Mouse (Mus musculus): ENCODE data around the gene Foxl1. TPM values are rescaled to one million over a fixed set of nuclear protein-coding genes. Genes with fewer than 3 reads are reported as not detected.
A peak's percentile ranks its signal among the peaks of the same experiment; 100 is the strongest.
"Not testable (repeated sequence)": the region's sequence is repeated elsewhere in the genome, so short reads cannot be mapped to it uniquely, and the experiment has no call there.

Gene Foxl1
- polyA plus RNA-seq, 1 experiment from 2014 or later = not detected

DNA sequence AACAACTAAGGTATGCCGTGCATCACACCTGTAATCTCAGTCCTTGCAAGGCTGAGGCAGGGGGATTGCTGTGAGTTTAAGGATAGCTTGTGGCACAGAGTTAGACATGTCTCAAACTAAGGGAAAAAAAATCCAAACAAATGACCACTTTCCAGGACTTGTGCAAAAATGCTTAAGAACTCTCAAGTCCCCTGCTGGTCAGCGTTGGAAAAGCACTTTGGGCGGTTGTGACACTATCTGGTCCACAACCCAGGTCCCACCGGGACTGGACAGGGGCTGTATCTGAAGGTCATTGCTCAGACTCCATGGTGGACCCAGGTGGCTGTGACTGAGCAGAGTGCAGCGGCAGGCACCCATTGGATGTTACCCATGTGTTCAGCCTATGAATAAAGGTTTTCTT, 2.8 kb downstream of the Foxl1 start:
- no peak overlapping the region for H3K9ac ChIP-seq (ENCODE audit: low read length)
- H3K9me3 ChIP-seq (ENCODE audit: control insufficient read depth, low read length) = no peaks in the 10 kb centered on the region
- no peak for ATAC-seq (ENCODE audit: insufficient number of reproducible peaks, low FRiP score, low TSS enrichment, low read depth)
- H3K4me3 ChIP-seq (ENCODE audit: low read depth, low read length) = no peak overlapping the region
- H3K4me2 ChIP-seq (ENCODE audit: low read depth, severe bottlenecking) = no peak overlapping the region
- no peak overlapping the region for H3K27ac ChIP-seq (replicated peaks; ENCODE audit: low read depth, low read length)
- H3K27me3 ChIP-seq (ENCODE audit: control insufficient read depth, insufficient read depth, low read length) = peaks cover 58% of the 10 kb centered on the region
- WGBS = 41% methylated on average over 5 of the region's 5 CpGs
- no peaks in the 10 kb centered on the region for H3K36me3 ChIP-seq (ENCODE audit: control insufficient read depth, insufficient read depth, low read length)
- H3K4me1 ChIP-seq (ENCODE audit: control insufficient read depth, insufficient read depth, low read length) = peaks cover 14% of the 10 kb centered on the region; the same call in 1 of the 2 replicates
- peak; percentile 73 for DNase-seq (ENCODE audit: low spot score)

DNA sequence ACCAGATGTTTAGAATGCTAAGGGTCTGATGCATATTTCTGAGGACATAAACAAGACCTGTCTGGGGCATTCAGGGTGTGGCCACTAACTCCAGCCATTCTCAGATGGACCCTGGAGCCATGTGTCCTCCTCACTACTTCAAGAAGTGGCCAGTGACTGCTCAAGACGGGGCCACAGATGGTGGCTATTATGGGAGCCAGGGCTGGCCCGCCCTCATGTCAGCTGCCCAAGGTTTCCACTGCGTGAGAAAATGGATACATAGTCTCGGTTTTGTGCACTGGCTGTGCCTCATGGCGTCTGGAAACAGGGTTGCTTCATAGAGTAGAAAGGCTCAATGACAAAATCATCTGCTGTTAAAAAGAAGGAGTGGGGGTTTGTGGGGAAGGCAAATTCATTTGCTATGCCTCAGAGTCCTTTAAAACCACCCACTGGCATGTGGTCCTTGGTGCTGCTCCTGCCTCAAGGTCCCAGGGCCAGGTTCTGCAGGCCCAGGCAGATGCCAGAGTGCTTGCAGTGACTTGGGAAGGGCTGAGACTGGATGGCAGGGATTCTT, 5.3 kb downstream of the Foxl1 start:
- Histone ChIP-seq H3K4me1 (ENCODE audit: control insufficient read depth, insufficient read depth, low read length) (peaks cover 6% of the 10 kb centered on the region; the same call in 1 of the 2 replicates), H3K4me2 (ENCODE audit: low read depth, severe bottlenecking) (no peak overlapping the region), H3K36me3 (ENCODE audit: control insufficient read depth, insufficient read depth, low read length) (no peaks in the 10 kb centered on the region), H3K9ac (ENCODE audit: low read length) (no peak overlapping the region), H3K9me3 (ENCODE audit: control insufficient read depth, low read length) (no peaks in the 10 kb centered on the region; the same call in 1 of the 2 replicates), H3K27me3 (ENCODE audit: control insufficient read depth, insufficient read depth, low read length) (peaks cover 33% of the 10 kb centered on the region), H3K27ac (replicated peaks; ENCODE audit: low read depth, low read length) (no peak overlapping the region), H3K4me3 (ENCODE audit: low read depth, low read length) (no peak overlapping the region)
- 61% methylated on average over 5 of the region's 5 CpGs for WGBS
- ATAC-seq (ENCODE audit: insufficient number of reproducible peaks, low FRiP score, low TSS enrichment, low read depth) (no peak), DNase-seq (ENCODE audit: low spot score) (no peak)

DNA sequence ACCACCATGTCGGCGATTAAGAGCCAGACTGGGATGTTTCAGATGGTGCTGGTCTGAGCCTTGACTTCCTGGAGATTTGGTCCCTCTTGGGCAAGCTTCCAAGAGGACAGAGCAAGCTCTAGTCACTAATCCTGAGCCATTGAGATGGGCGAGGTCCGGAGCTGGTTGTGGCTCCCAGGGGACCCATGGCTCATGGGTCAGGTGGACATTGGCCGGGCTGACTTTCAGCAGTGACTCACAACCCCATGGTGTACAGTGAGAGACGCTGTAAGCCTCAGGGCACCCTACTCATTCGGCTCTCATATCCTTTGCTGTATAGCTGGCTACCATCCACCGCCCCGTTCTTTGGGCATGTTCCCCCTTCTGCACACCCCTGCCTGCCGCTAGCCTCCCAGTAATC, 6.4 kb downstream of the Foxl1 start:
- H3K9ac ChIP-seq (ENCODE audit: low read length) = no peak overlapping the region
- no peak overlapping the region for H3K4me3 ChIP-seq (ENCODE audit: low read depth, low read length)
- H3K27ac ChIP-seq (replicated peaks; ENCODE audit: low read depth, low read length) = no peak overlapping the region
- H3K9me3 ChIP-seq (ENCODE audit: control insufficient read depth, low read length) = no peaks in the 10 kb centered on the region; the same call in 1 of the 2 replicates
- H3K4me2 ChIP-seq (ENCODE audit: low read depth, severe bottlenecking) = no peak overlapping the region
- peaks cover 22% of the 10 kb centered on the region for H3K27me3 ChIP-seq (ENCODE audit: control insufficient read depth, insufficient read depth, low read length)
- DNase-seq (ENCODE audit: low spot score) (no peak), ATAC-seq (ENCODE audit: insufficient number of reproducible peaks, low FRiP score, low TSS enrichment, low read depth) (no peak)
- H3K4me1 ChIP-seq (ENCODE audit: control insufficient read depth, insufficient read depth, low read length) = no peaks in the 10 kb centered on the region
- 88% methylated on average over 10 of the region's 10 CpGs for WGBS
- no peaks in the 10 kb centered on the region for H3K36me3 ChIP-seq (ENCODE audit: control insufficient read depth, insufficient read depth, low read length)

DNA sequence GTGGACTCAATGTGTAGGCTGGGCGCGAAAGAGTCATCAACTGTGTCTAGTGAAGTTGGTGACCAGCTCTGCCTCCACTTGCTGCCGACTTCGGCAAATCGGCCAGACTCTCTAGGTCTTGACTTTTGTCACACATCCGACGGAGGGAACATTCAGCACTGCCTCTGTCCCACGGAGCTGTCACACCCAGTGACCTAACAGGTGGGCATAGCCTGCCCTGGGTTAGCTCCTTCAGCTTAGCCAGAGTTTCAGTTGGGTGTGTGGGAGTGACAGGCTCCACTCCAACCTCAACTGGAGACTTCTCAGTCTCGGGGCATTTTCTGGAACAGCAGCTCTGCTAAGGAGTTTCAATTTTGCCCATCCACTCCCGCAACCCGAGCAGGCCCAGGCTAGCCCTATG, 6.8 kb downstream of the Foxl1 start:
- Histone ChIP-seq H3K4me3 (ENCODE audit: low read depth, low read length) (no peak overlapping the region), H3K9me3 (ENCODE audit: control insufficient read depth, low read length) (no peaks in the 10 kb centered on the region; the same call in 1 of the 2 replicates), H3K27ac (replicated peaks; ENCODE audit: low read depth, low read length) (no peak overlapping the region), H3K36me3 (ENCODE audit: control insufficient read depth, insufficient read depth, low read length) (no peaks in the 10 kb centered on the region), H3K27me3 (ENCODE audit: control insufficient read depth, insufficient read depth, low read length) (peaks cover 18% of the 10 kb centered on the region), H3K4me1 (ENCODE audit: control insufficient read depth, insufficient read depth, low read length) (no peaks in the 10 kb centered on the region), H3K9ac (ENCODE audit: low read length) (no peak overlapping the region), H3K4me2 (ENCODE audit: low read depth, severe bottlenecking) (no peak overlapping the region)
- 83% methylated on average over 11 of the region's 11 CpGs for WGBS
- ATAC-seq (ENCODE audit: insufficient number of reproducible peaks, low FRiP score, low TSS enrichment, low read depth) = no peak
- no peak for DNase-seq (ENCODE audit: low spot score)

DNA sequence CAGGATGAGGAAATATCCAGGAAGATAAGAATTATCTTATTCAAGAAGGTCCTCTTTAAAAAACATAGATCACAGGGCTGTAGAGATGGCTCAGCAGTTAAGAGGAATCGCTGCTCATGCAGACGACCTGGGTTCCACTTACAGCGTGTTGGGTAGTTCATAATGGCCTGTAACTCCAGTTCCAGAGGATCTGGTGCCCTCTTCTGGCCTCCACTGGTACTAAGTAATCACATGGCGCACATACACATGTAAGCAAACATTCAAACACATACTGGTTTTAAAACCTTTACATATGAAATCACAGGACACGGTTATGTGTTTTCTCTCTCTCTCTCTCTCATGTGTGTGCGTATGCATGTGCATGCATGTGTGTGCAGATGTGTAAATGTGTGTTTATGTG, 9.1 kb downstream of the Foxl1 start:
- no peak for DNase-seq (ENCODE audit: low spot score)
- no peak for ATAC-seq (ENCODE audit: insufficient number of reproducible peaks, low FRiP score, low TSS enrichment, low read depth)
- whole genome bisulfite sequencing = 93% methylated on average over 6 of the region's 6 CpGs
- no peak overlapping the region for H3K9ac ChIP-seq (ENCODE audit: low read length)
- no peaks in the 10 kb centered on the region for H3K36me3 ChIP-seq (ENCODE audit: control insufficient read depth, insufficient read depth, low read length)
- H3K27ac ChIP-seq (replicated peaks; ENCODE audit: low read depth, low read length) = no peak overlapping the region
- peaks cover 5% of the 10 kb centered on the region; the same call in 1 of the 2 replicates for H3K27me3 ChIP-seq (ENCODE audit: control insufficient read depth, insufficient read depth, low read length)
- no peak overlapping the region for H3K4me3 ChIP-seq (ENCODE audit: low read depth, low read length)
- H3K9me3 ChIP-seq (ENCODE audit: control insufficient read depth, low read length) = no peaks in the 10 kb centered on the region; the same call in 1 of the 2 replicates
- H3K4me2 ChIP-seq (ENCODE audit: low read depth, severe bottlenecking) = no peak overlapping the region
- no peaks in the 10 kb centered on the region for H3K4me1 ChIP-seq (ENCODE audit: control insufficient read depth, insufficient read depth, low read length)

DNA sequence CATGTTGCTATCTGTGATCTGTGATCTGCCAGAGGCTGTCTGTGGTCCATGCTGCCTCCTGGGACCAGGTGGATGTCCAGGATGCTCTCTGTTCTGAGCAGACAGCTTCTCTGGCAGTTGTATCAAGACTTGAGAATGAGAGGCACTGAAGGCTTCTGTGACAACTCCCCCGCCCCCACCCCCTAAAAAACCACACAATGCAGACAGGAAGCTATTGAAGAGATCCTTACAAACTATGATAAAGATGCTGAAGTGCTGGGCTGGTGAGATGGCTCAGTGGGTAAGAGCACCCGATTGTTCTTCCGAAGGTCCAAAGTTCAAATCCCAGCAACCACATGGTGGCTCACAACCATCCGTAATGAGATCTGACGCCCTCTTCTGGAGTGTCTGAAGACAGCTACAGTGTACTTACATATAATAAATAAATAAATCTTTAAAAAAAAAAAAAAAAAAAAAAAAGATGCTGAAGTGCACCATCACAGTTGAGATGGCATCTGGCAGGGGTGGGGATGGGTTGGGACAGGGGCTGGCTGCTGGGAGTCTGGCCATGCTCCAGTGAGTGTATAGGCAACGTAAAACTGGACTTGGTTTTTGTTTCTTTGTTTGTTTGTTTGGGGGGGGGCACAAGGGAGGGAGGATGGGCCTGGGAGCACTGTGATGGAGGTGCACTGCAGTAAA, 17.9 kb downstream of the Foxl1 start:
- H3K4me2 ChIP-seq (ENCODE audit: low read depth, severe bottlenecking); ATAC-seq (ENCODE audit: insufficient number of reproducible peaks, low FRiP score, low TSS enrichment, low read depth): not testable (repeated sequence)

DNA sequence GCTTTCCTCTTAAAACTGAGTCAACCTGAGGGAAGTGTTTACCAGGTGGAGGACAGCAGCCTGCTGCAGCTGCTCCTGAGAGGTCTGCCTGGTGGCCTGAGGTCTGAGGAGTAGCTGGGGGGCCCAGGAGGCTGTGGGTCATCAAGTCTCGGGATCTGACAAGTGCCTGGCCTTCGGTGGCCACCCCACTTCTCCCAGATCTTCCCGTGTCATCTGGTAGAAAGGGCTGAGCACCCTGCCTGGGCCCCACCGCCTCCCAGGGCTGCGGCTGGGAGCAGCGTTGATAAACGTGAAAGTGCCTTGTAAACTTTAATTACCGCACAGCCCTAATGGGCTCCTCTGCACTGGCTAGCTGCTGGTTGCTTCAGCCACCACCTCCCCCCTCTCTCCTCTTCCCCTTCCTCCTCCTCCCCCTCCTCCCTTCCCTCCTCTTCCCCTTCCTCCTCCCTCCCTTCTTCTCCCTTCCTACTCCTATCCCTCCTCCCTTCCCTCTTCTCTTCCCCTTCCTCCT, 20.9 kb downstream of the Foxl1 start:
- Histone ChIP-seq H3K4me2 (ENCODE audit: low read depth, severe bottlenecking) (peak overlapping the region; percentile 28; the same call in 1 of the 2 replicates), H3K9ac (ENCODE audit: low read length) (no peak overlapping the region), H3K9me3 (ENCODE audit: control insufficient read depth, low read length) (no peaks in the 10 kb centered on the region), H3K4me1 (ENCODE audit: control insufficient read depth, insufficient read depth, low read length) (peaks cover 7% of the 10 kb centered on the region), H3K36me3 (ENCODE audit: control insufficient read depth, insufficient read depth, low read length) (no peaks in the 10 kb centered on the region), H3K27ac (replicated peaks; ENCODE audit: low read depth, low read length) (no peak overlapping the region), H3K27me3 (ENCODE audit: control insufficient read depth, insufficient read depth, low read length) (no peaks in the 10 kb centered on the region), H3K4me3 (ENCODE audit: low read depth, low read length) (no peak overlapping the region)
- 3% methylated on average over 8 of the region's 8 CpGs for WGBS
- ATAC-seq (ENCODE audit: insufficient number of reproducible peaks, low FRiP score, low TSS enrichment, low read depth) = 0 out of 2 replicates have a peak, but pooled peaks have one; percentile 39
- DNase-seq (ENCODE audit: low spot score) = peak; percentile 64

More for the DNA sequence above, 17.9 kb downstream of the Foxl1 start:
- not testable (repeated sequence) for H3K4me3 ChIP-seq (ENCODE audit: low read depth, low read length); H3K36me3 ChIP-seq (ENCODE audit: control insufficient read depth, insufficient read depth, low read length); H3K4me1 ChIP-seq (ENCODE audit: control insufficient read depth, insufficient read depth, low read length); DNase-seq (ENCODE audit: low spot score); H3K9ac ChIP-seq (ENCODE audit: low read length); H3K9me3 ChIP-seq (ENCODE audit: control insufficient read depth, low read length); H3K27me3 ChIP-seq (ENCODE audit: control insufficient read depth, insufficient read depth, low read length); H3K27ac ChIP-seq (replicated peaks; ENCODE audit: low read depth, low read length)
- 78% methylated on average over 4 of the region's 6 CpGs for WGBS

DNA sequence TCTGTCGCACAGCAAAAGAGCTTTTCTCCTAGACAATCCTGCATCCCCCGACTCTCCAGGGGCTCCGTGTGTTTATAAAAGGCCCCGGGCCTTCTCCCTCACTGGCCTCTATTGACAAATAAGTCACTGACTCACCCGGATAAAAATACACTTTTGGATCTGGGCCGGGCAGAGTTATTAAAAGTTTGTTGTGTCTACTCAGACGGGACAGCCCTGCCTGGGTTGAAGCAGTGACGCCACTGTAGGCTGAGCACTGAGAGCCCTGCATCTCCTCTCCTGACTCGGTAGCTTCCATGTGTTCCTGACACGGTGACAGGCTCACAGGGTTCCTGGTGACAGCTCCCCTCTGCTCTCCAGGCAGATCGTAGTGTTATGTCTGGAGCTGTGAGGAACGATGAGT, 24.7 kb downstream of the Foxl1 start:
- Histone ChIP-seq H3K4me1 (ENCODE audit: control insufficient read depth, insufficient read depth, low read length) (peaks cover 7% of the 10 kb centered on the region), H3K9ac (ENCODE audit: low read length) (no peak overlapping the region), H3K4me3 (ENCODE audit: low read depth, low read length) (no peak overlapping the region), H3K36me3 (ENCODE audit: control insufficient read depth, insufficient read depth, low read length) (no peaks in the 10 kb centered on the region), H3K27ac (replicated peaks; ENCODE audit: low read depth, low read length) (no peak overlapping the region), H3K9me3 (ENCODE audit: control insufficient read depth, low read length) (no peaks in the 10 kb centered on the region), H3K4me2 (ENCODE audit: low read depth, severe bottlenecking) (no peak overlapping the region), H3K27me3 (ENCODE audit: control insufficient read depth, insufficient read depth, low read length) (0 out of 2 replicates have a peak, but pooled peaks cover 2% of the 10 kb centered on the region)
- ATAC-seq (ENCODE audit: insufficient number of reproducible peaks, low FRiP score, low TSS enrichment, low read depth) = no peak
- DNase-seq (ENCODE audit: low spot score) = no peak
- WGBS = 65% methylated on average over 12 of the region's 12 CpGs
